Mouse (Mus musculus) macrophage (primary cell): ENCODE measurements around the gene Myo1a. TPM values are rescaled to one million over a fixed set of nuclear protein-coding genes. Genes with fewer than 3 reads are reported as not detected.
"Not testable (repeated sequence)": the region's sequence is repeated elsewhere in the genome, so short reads cannot be mapped to it uniquely, and the experiment has no call there.

Experiments used
- H3K27ac ChIP-seq: fragments of 350-480 bp; formaldehyde crosslinking; 2 replicates; pipeline ENCODE4 v1.9.0; 2021
- H3K36me3 ChIP-seq: fragments of 350-480 bp; formaldehyde crosslinking; 2 replicates; pipeline ENCODE4 v1.9.0; 2021; ENCODE audit errors: inconsistent target
- H3K4me3 ChIP-seq: fragments of 350-480 bp; formaldehyde crosslinking; 2 replicates; pipeline ENCODE4 v1.9.0; 2021; ENCODE audit errors: inconsistent target
- H3K79me2 ChIP-seq: fragments of 350-480 bp; formaldehyde crosslinking; 2 replicates; pipeline ENCODE4 v1.9.0; 2021; ENCODE audit errors: inconsistent target
- WGBS: methylation state at CpG from one replicate; pipeline ENCODE4 v1.1.7; 2026; ENCODE audit warnings: inconsistent platforms; ENCODE audit not compliant: missing documents; 5-methylcytosine and 5-hydroxymethylcytosine counted together
- polyA plus RNA-seq: library from polyadenylated mRNA; stranded (reverse); fragments of 250-400 nt; gene quantifications from 3 replicates; pipeline ENCODE4 v1.2.4, GENCODE M21; 2018; ENCODE audit warnings: inconsistent platforms
- total RNA-seq, 78 experiments: library from RNA; depleted of rRNA; stranded (reverse); fragments of 250-400 nt; gene quantifications; 1 replicate in 9 of 78; 2 replicates in 24 of 78; 3 replicates in 43 of 78; 4 replicates in 2 of 78; pipeline ENCODE4 v1.2.4; 2018; ENCODE audit warnings: inconsistent platforms in 56 of 78

Myo1a gene
- total RNA-seq (2018; cell fraction: chromatin; rRNA removed) = 1 to 10 TPM in 9 of 26 experiments, under 1 TPM in 15, not detected in 2; 0.17 to 2.0 (median 0.87) TPM
- under 1 TPM in 4 of 26 experiments, not detected in 22; 0.03 to 0.05 (median 0.04) TPM for total RNA-seq (2018; cell fraction: cytosol; rRNA removed)
- total RNA-seq (2018; cell fraction: nucleus; rRNA removed) = 1 to 10 TPM in 2 of 26 experiments, under 1 TPM in 18, not detected in 6; 0.14 to 1.6 (median 0.40) TPM
- 0.11 TPM in 1 of 3 replicates, not detected in the others for polyA plus RNA-seq

- WGBS = 67% methylated on average over 2 of the region's 2 CpGs
- no peak within 1 kb of the TSS for H3K4me3 ChIP-seq
- no peak within 1 kb of the TSS for H3K27ac ChIP-seq
- no peaks in the 10 kb centered on the region for H3K79me2 ChIP-seq
- no peaks in the 10 kb centered on the region for H3K36me3 ChIP-seq
These were observed at the start of gene Myo1a for GRCm38 (mm10) chr10:127704766-127705220. Gene Myo1a (plus strand): TSS chr10:127705170.

- H3K4me3 ChIP-seq, H3K27ac ChIP-seq, H3K79me2 ChIP-seq: not testable (repeated sequence)
- peaks cover 74% of the 10 kb centered on the region for H3K36me3 ChIP-seq
- WGBS = 90% methylated on average over 6 of the region's 6 CpGs
These were observed 47.4 kb upstream of the Myo1a start for GRCm38 (mm10) chr10:127657617-127658016.

GRCm38 (mm10) chr10:127658076-127658475 lies 46.9 kb upstream of the Myo1a start:
- Histone ChIP-seq H3K36me3 (peaks cover 69% of the 10 kb centered on the region), H3K4me3 (no peak overlapping the region), H3K79me2 (peaks cover 8% of the 10 kb centered on the region; the same call in 1 of the 2 replicates), H3K27ac (no peak overlapping the region)
- WGBS = 40% methylated on average over 6 of the region's 6 CpGs

- WGBS = 77% methylated on average over 1 of the region's 1 CpGs
- Histone ChIP-seq H3K36me3 (peaks cover 64% of the 10 kb centered on the region), H3K79me2 (peaks cover 19% of the 10 kb centered on the region), H3K4me3 (no peak overlapping the region), H3K27ac (no peak overlapping the region)
These were observed 45.4 kb upstream of the Myo1a start for GRCm38 (mm10) chr10:127659551-127659950.

- WGBS = 80% methylated on average over 10 of the region's 14 CpGs
- peaks cover 50% of the 10 kb centered on the region for H3K36me3 ChIP-seq
- H3K79me2 ChIP-seq = peaks cover 36% of the 10 kb centered on the region
- H3K27ac ChIP-seq = peak overlapping the region; percentile 65
- H3K4me3 ChIP-seq = no peak overlapping the region
These were observed 43.6 kb upstream of the Myo1a start for GRCm38 (mm10) chr10:127661291-127661914.

GRCm38 (mm10) chr10:127661915-127662663 lies 42.9 kb upstream of the Myo1a start:
- Histone ChIP-seq H3K79me2 (peaks cover 36% of the 10 kb centered on the region), H3K4me3 (no peak overlapping the region), H3K27ac (peak overlapping the region; percentile 65), H3K36me3 (peaks cover 45% of the 10 kb centered on the region)
- WGBS = 23% methylated on average over 14 of the region's 16 CpGs

GRCm38 (mm10) chr10:127662666-127663253 lies 42.2 kb upstream of the Myo1a start:
- H3K36me3 ChIP-seq = peaks cover 39% of the 10 kb centered on the region
- H3K79me2 ChIP-seq = peaks cover 36% of the 10 kb centered on the region
- no peak overlapping the region for H3K4me3 ChIP-seq
- WGBS = 84% methylated on average over 19 of the region's 19 CpGs
- peak overlapping the region; percentile 65 for H3K27ac ChIP-seq

- 89% methylated on average over 5 of the region's 5 CpGs for WGBS
- Histone ChIP-seq H3K36me3 (peaks cover 32% of the 10 kb centered on the region), H3K27ac (no peak overlapping the region), H3K4me3 (no peak overlapping the region), H3K79me2 (peaks cover 36% of the 10 kb centered on the region)
These were observed 41.4 kb upstream of the Myo1a start for GRCm38 (mm10) chr10:127663590-127663989.

GRCm38 (mm10) chr10:127664166-127664565 lies 40.8 kb upstream of the Myo1a start:
- 91% methylated on average over 16 of the region's 16 CpGs for WGBS
- Histone ChIP-seq H3K79me2 (peaks cover 36% of the 10 kb centered on the region), H3K27ac (no peak overlapping the region), H3K4me3 (no peak overlapping the region), H3K36me3 (peaks cover 26% of the 10 kb centered on the region)

GRCm38 (mm10) chr10:127664891-127665290 lies 40.1 kb upstream of the Myo1a start:
- Histone ChIP-seq H3K27ac (peak overlapping the region; percentile 86), H3K4me3 (peak overlapping the region; percentile 93), H3K79me2 (peaks cover 36% of the 10 kb centered on the region), H3K36me3 (peaks cover 19% of the 10 kb centered on the region)
- WGBS = 85% methylated on average over 13 of the region's 13 CpGs

- 23% methylated on average over 14 of the region's 14 CpGs for WGBS
- Histone ChIP-seq H3K4me3 (peak overlapping the region; percentile 93), H3K36me3 (peaks cover 14% of the 10 kb centered on the region; the same call in 1 of the 2 replicates)
These were observed 39.4 kb upstream of the Myo1a start for GRCm38 (mm10) chr10:127665366-127666181.

GRCm38 (mm10) chr10:127666501-127667268 lies 38.3 kb upstream of the Myo1a start, which contains the start of gene Nemp1:
Gene Nemp1 (plus strand): TSS chr10:127666901.
- peak within 1 kb of the TSS; percentile 97 for H3K27ac ChIP-seq
- peaks cover 14% of the 10 kb centered on the region; the same call in 1 of the 2 replicates for H3K36me3 ChIP-seq
- 1% methylated on average over 64 of the region's 73 CpGs for WGBS
- peaks cover 36% of the 10 kb centered on the region for H3K79me2 ChIP-seq
- H3K4me3 ChIP-seq = peak within 1 kb of the TSS; percentile 93

More at GRCm38 (mm10) chr10:127665366-127666181, 39.4 kb upstream of the Myo1a start:
- H3K27ac ChIP-seq = peak overlapping the region; percentile 86
- H3K79me2 ChIP-seq = peaks cover 36% of the 10 kb centered on the region
